Mouse (Mus musculus): ENCODE data around the gene Babam2. TPM values are rescaled to one million over a fixed set of nuclear protein-coding genes. Genes with fewer than 3 reads are reported as not detected.

Babam2 gene
- total and polyA plus RNA-seq, 2 experiments from 2014 or later, result 39.1 to 51.3 TPM

DNA sequence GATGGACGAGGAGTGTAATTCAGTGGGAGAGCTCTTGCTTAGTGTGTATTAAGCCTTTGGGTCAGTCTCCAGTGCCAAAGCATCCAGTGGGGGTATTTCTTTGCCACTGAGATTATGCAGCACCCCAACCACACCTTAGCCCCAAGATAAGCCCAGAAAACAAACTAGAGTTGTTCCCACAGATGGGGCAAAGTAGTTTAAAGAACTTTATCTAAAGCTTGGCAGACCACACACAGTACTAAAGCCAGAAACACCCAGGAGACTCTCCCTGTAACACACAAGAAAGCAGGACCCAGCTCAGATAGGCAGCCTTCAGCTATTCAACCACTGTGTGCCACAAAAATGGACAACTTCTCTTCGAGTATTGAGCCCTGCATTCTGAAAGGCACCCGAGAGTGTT, 376.6 kb downstream of the Babam2 start:
- 64% methylated on average over 3 of the region's 3 CpGs for WGBS
- TF ChIP-seq CTCF (IDR thresholded peaks at IDR 0.05; ENCODE audit: low read depth) (no peak), EP300 (IDR thresholded peaks at IDR 0.05; ENCODE audit: low read depth) (no peak)
- no peak overlapping the region for H3K4me3 ChIP-seq (ENCODE audit: low read depth, low read length)
- H3K27ac ChIP-seq (ENCODE audit: low read depth), result no peak overlapping the region
- no peak overlapping the region for H3K9ac ChIP-seq (replicated peaks; ENCODE audit: low read depth, low read length)
- no peak for DNase-seq (ENCODE audit: low spot score)
- H3K4me2 ChIP-seq (ENCODE audit: low read depth, low read length), result no peak overlapping the region
- H3K36me3 ChIP-seq (replicated peaks; ENCODE audit: control insufficient read depth, insufficient read depth, low read length), result no peaks in the 10 kb centered on the region
- no peaks in the 10 kb centered on the region for H3K9me3 ChIP-seq (replicated peaks; ENCODE audit: control insufficient read depth, low read length)
- no peak for ATAC-seq (ENCODE audit: insufficient read depth, low read depth)
- no peaks in the 10 kb centered on the region for H3K4me1 ChIP-seq (ENCODE audit: control insufficient read depth, insufficient read depth)
- no peaks in the 10 kb centered on the region for H3K27me3 ChIP-seq (ENCODE audit: control insufficient read depth, insufficient read depth, low read length)

- H3K36me3 ChIP-seq (replicated peaks; ENCODE audit: control insufficient read depth, insufficient read depth, low read length), result no peaks in the 10 kb centered on the region
- no peaks in the 10 kb centered on the region for H3K9me3 ChIP-seq (replicated peaks; ENCODE audit: control insufficient read depth, low read length)
- no peak overlapping the region for H3K4me3 ChIP-seq (ENCODE audit: low read depth, low read length)
- H3K27me3 ChIP-seq (ENCODE audit: control insufficient read depth, insufficient read depth, low read length), result no peaks in the 10 kb centered on the region
- no peak overlapping the region for H3K9ac ChIP-seq (replicated peaks; ENCODE audit: low read depth, low read length)
- H3K4me2 ChIP-seq (ENCODE audit: low read depth, low read length), result no peak overlapping the region
- ATAC-seq (ENCODE audit: insufficient read depth, low read depth), result no peak
- TF ChIP-seq EP300 (IDR thresholded peaks at IDR 0.05; ENCODE audit: low read depth), result no peak
- no peak for TF ChIP-seq CTCF (IDR thresholded peaks at IDR 0.05; ENCODE audit: low read depth)
- peaks cover 16% of the 10 kb centered on the region for H3K4me1 ChIP-seq (ENCODE audit: control insufficient read depth, insufficient read depth)
- no peak for DNase-seq (ENCODE audit: low spot score)
- 77% methylated on average over 3 of the region's 3 CpGs for WGBS
- no peak overlapping the region for H3K27ac ChIP-seq (ENCODE audit: low read depth)
Measured at GRCm38 (mm10) chr5:32077139-32077538, 379.7 kb downstream of the Babam2 start.

DNA sequence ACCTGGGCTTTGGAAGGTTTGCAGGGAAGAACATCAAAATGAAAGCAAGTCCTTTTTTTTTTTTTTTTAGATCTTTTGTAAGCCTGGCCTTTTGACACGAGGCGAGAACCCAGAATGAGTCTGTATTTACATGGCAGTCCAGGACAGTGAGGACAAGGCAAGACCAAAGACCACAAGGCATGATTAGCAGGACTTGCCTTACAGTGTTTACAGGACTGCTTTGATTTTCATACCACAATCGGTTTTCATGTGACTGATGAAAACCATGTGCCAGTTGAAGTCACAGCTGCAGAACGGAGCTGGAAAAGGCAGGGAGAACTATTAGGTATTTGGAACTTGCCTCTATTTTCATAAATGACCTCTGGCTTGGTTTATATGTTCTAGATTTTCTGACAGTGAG, 381.5 kb downstream of the Babam2 start:
- Histone ChIP-seq H3K9me3 (replicated peaks; ENCODE audit: control insufficient read depth, low read length) (no peaks in the 10 kb centered on the region), H3K36me3 (replicated peaks; ENCODE audit: control insufficient read depth, insufficient read depth, low read length) (no peaks in the 10 kb centered on the region), H3K4me3 (ENCODE audit: low read depth, low read length) (no peak overlapping the region), H3K27me3 (ENCODE audit: control insufficient read depth, insufficient read depth, low read length) (no peaks in the 10 kb centered on the region), H3K4me1 (ENCODE audit: control insufficient read depth, insufficient read depth) (peaks cover 16% of the 10 kb centered on the region), H3K9ac (replicated peaks; ENCODE audit: low read depth, low read length) (no peak overlapping the region), H3K4me2 (ENCODE audit: low read depth, low read length) (no peak overlapping the region), H3K27ac (ENCODE audit: low read depth) (no peak overlapping the region)
- ATAC-seq (ENCODE audit: insufficient read depth, low read depth), result no peak
- DNase-seq (ENCODE audit: low spot score), result no peak
- TF ChIP-seq CTCF (IDR thresholded peaks at IDR 0.05; ENCODE audit: low read depth) (no peak), EP300 (IDR thresholded peaks at IDR 0.05; ENCODE audit: low read depth) (no peak)
- WGBS, result 86% methylated on average over 4 of the region's 4 CpGs

DNA sequence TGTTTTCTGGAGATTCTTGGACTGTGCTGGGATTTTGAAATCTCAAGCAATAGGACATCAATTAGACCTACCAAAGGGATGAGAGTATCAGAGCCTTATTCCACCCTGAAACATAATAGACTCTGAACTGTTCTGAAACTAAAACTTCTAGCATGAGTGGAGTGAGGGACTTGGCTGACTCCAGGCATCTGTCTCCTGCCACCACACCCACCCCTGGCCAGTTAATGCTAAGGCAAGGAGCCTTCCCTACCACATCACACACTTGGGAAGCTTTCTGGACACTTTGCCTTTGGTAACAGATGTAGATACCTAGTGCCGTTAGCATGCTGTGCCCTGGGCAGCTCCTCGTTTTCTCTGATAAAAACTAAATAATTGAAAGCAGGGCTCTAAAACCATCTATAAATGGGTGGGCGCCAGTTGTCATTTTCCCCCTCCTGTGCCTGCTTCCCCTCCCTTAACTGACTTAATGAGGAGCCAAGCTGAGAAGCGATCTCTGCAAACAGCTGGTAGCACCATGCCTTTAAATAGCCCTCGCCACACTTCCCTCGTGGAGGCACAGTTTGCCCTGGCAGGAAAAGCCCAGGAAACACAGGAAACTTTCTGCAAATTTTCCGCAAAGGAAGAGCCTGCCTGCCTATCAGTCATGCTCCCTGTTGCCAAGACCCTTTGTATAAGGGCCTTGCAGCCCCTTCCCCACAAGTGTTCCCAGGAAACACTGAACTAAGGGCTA, 383.2 kb downstream of the Babam2 start:
- DNase-seq (ENCODE audit: low spot score) (no peak), ATAC-seq (ENCODE audit: insufficient read depth, low read depth) (no peak)
- no peak overlapping the region for H3K4me2 ChIP-seq (ENCODE audit: low read depth, low read length)
- H3K27ac ChIP-seq (ENCODE audit: low read depth), result no peak overlapping the region
- H3K9ac ChIP-seq (replicated peaks; ENCODE audit: low read depth, low read length), result no peak overlapping the region
- no peak for TF ChIP-seq CTCF (IDR thresholded peaks at IDR 0.05; ENCODE audit: low read depth)
- no peak for TF ChIP-seq EP300 (IDR thresholded peaks at IDR 0.05; ENCODE audit: low read depth)
- no peaks in the 10 kb centered on the region for H3K9me3 ChIP-seq (replicated peaks; ENCODE audit: control insufficient read depth, low read length)
- 0 out of 2 replicates have a peak, but pooled peaks cover 3% of the 10 kb centered on the region for H3K36me3 ChIP-seq (replicated peaks; ENCODE audit: control insufficient read depth, insufficient read depth, low read length)
- no peak overlapping the region for H3K4me3 ChIP-seq (ENCODE audit: low read depth, low read length)
- H3K4me1 ChIP-seq (ENCODE audit: control insufficient read depth, insufficient read depth), result peaks cover 16% of the 10 kb centered on the region
- no peaks in the 10 kb centered on the region for H3K27me3 ChIP-seq (ENCODE audit: control insufficient read depth, insufficient read depth, low read length)
- WGBS, result 29% methylated on average over 7 of the region's 7 CpGs

DNA sequence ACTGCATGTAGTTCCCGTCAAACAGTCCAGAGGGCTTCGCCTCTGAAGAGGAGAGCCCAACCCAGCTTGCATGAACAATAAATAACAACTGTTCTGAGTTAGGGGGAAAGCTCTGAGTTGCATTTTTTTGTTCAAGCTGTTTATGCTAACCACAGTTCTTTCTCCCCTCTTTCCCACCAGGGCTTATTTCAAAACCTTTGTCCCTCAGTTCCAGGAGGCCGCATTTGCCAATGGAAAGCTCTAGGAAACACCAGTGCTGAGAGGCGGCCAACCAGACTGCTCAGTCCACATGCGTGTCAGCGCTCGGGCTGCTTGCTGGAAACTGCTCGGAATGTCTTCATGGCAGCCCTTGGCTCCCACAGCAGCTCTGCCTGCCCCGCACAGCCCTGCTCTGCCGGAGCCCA, 386.9 kb downstream of the Babam2 start:
- no peak overlapping the region for H3K27ac ChIP-seq (ENCODE audit: low read depth)
- peaks cover 17% of the 10 kb centered on the region for H3K4me1 ChIP-seq (ENCODE audit: control insufficient read depth, insufficient read depth)
- H3K36me3 ChIP-seq (replicated peaks; ENCODE audit: control insufficient read depth, insufficient read depth, low read length), result 0 out of 2 replicates have a peak, but pooled peaks cover 3% of the 10 kb centered on the region
- no peaks in the 10 kb centered on the region for H3K27me3 ChIP-seq (ENCODE audit: control insufficient read depth, insufficient read depth, low read length)
- WGBS, result 80% methylated on average over 10 of the region's 10 CpGs
- H3K9ac ChIP-seq (replicated peaks; ENCODE audit: low read depth, low read length), result no peak overlapping the region
- no peak overlapping the region for H3K4me3 ChIP-seq (ENCODE audit: low read depth, low read length)
- TF ChIP-seq CTCF (IDR thresholded peaks at IDR 0.05; ENCODE audit: low read depth) (no peak), EP300 (IDR thresholded peaks at IDR 0.05; ENCODE audit: low read depth) (no peak)
- no peak for DNase-seq (ENCODE audit: low spot score)
- no peak overlapping the region for H3K4me2 ChIP-seq (ENCODE audit: low read depth, low read length)
- no peak for ATAC-seq (ENCODE audit: insufficient read depth, low read depth)
- H3K9me3 ChIP-seq (replicated peaks; ENCODE audit: control insufficient read depth, low read length), result no peaks in the 10 kb centered on the region

- no peak overlapping the region for H3K9ac ChIP-seq (replicated peaks; ENCODE audit: low read depth, low read length)
- no peak overlapping the region for H3K27ac ChIP-seq (ENCODE audit: low read depth)
- peaks cover 13% of the 10 kb centered on the region for H3K4me1 ChIP-seq (ENCODE audit: control insufficient read depth, insufficient read depth)
- no peak for TF ChIP-seq CTCF (IDR thresholded peaks at IDR 0.05; ENCODE audit: low read depth)
- no peak for TF ChIP-seq EP300 (IDR thresholded peaks at IDR 0.05; ENCODE audit: low read depth)
- H3K4me3 ChIP-seq (ENCODE audit: low read depth, low read length), result no peak overlapping the region
- H3K36me3 ChIP-seq (replicated peaks; ENCODE audit: control insufficient read depth, insufficient read depth, low read length), result 0 out of 2 replicates have a peak, but pooled peaks cover 3% of the 10 kb centered on the region
- no peak overlapping the region for H3K4me2 ChIP-seq (ENCODE audit: low read depth, low read length)
- 77% methylated on average over 2 of the region's 2 CpGs for WGBS
- ATAC-seq (ENCODE audit: insufficient read depth, low read depth) (no peak), DNase-seq (ENCODE audit: low spot score) (no peak)
- no peaks in the 10 kb centered on the region for H3K27me3 ChIP-seq (ENCODE audit: control insufficient read depth, insufficient read depth, low read length)
- no peaks in the 10 kb centered on the region for H3K9me3 ChIP-seq (replicated peaks; ENCODE audit: control insufficient read depth, low read length)
Measured at GRCm38 (mm10) chr5:32085566-32085965, 388.1 kb downstream of the Babam2 start.
